Mouse (Mus musculus) bone marrow macrophage, adult 2 months (primary cell): ENCODE data around the gene Phpt1.

Source experiments
- CTCF ChIP-seq: IDR thresholded peaks from 2 replicates; pipeline ENCODE4 v1.5.1; 2012; ENCODE audit warnings: low read depth, mild to moderate bottlenecking, low read length, moderate library complexity
- POLR2A ChIP-seq: IDR thresholded peaks from 2 replicates; pipeline ENCODE4 v1.6.1; 2012; ENCODE audit warnings: mild to moderate bottlenecking, low read depth, low read length, borderline replicate concordance

DNA sequence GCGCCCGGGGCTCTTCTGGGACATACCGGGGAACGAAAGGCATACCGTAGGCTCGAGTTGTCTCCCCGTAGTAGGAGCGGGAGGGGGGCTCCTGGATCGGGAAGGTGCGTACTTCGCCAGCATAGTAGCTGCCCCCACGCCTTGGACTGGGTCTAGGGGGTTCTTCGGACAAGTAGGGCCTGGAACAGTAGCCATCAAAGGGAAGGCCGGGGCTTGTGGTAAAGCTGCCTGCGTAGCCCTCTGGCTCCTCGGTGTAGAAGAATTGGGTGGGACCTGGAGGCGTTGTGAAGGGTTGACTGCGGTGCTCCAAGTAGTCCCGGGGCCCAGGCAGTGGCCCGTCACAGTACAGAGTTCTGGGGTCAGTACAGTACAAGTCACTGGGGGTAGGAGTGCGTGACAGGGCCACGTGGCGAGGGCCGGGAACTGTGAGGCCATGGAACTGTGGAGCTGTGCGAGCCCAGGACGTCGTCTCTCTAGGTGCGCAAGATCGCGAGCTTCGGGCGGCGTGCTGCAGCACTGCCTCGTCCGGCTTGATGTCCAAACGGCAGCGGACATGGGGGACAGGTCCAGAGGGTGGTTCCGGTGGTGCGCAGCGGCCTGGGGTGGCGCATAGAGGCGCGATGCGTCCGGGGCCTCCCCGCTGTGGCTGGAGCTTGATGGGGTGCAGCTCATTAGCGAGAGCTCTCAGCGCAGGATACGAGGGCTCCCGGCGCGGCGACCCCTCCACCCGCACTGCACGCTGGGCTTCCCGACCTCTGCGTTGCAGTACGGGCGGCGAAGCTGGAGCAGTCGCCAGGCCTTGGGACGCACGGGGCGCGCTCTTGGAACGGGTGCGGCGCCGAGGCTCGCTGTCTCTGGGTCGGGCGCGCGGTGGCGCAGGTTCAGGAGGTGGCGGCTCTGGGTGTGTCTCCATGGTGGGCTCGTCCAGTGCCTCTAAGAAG is 4.0 kb upstream of the Phpt1 start:
- no peak for TF ChIP-seq CTCF
- TF ChIP-seq POLR2A, result no peak
